In the genomic region with DNA sequence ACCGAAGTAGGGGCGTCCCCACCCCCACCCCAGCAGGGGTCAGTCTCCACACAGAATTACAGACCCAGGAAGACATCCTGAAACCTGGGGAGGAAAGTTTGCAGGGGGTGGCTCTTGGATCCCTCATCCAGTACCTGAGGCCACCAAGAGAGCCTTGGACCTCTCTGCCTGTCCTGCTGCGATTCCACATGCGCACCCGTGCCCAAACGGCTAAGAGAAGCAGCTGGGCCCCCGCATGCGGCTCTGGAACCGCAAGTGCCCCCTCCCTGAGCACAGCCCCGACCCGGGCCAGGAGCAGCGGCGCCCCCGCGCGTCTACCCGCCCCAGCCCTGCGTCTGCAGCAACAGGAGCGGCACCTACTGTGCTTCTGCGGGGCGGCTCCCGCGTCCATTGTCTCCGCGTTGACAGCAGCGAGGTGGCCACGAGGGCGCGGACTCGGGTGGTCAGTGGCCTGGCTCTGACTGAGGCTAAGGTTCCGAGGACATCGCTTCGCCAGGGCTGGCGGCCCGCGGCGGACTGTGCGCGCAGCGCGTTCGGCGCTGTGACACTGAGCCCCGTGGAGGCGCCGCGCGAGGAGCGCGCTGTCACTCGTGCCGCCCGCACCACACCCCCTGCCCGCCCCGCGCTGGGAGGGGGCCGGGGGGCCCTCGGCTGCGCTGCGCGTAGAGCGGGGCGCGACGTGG, we compare ENCODE assay signal across 8 mouse cellular contexts. TPM values are rescaled to one million over a fixed set of nuclear protein-coding genes. Genes with fewer than 3 reads are reported as not detected.
DNase-seq lines count a peak whose midpoint lies in the region; ATAC-seq and TF ChIP-seq lines count a peak whose summit lies in the region.

No protein-coding gene starts in this region.

- H3K36me3 ChIP-seq in kidney, postnatal 0 days (ENCODE audit: insufficient read depth, low read length), result no peaks in the 10 kb centered on the region
- no peaks in the 10 kb centered on the region for H3K36me3 ChIP-seq in hindbrain, embryonic 11.5 days (ENCODE audit: control insufficient read depth, insufficient read depth, low read length)
- no peaks in the 10 kb centered on the region for H3K36me3 ChIP-seq in midbrain, postnatal 0 days (ENCODE audit: insufficient read depth, low read length)

- no peak overlapping the region for H3K9ac ChIP-seq in kidney, postnatal 0 days (ENCODE audit: low read depth, low read length)
- peak overlapping the region; percentile 63 for H3K9ac ChIP-seq in hindbrain, embryonic 11.5 days (ENCODE audit: low read depth, low read length)
- H3K9ac ChIP-seq in midbrain, postnatal 0 days (replicated peaks; ENCODE audit: low read length, poor library complexity, severe bottlenecking), result peak overlapping the region; percentile 77

- no peak for ATAC-seq in kidney, postnatal 0 days (replicated peaks; ENCODE audit: low FRiP score, low read depth)
- ATAC-seq in hindbrain, embryonic 11.5 days (ENCODE audit: low FRiP score), result no peak
- peak; percentile 32 for ATAC-seq in midbrain, postnatal 0 days (ENCODE audit: low FRiP score)

- peak overlapping the region; percentile 21; the same call in 1 of the 2 replicates for H3K4me3 ChIP-seq in kidney, postnatal 0 days (replicated peaks; ENCODE audit: low read depth, low read length)
- H3K4me3 ChIP-seq in cortical plate, adult 2 months (ENCODE audit: insufficient read depth, low read length), result peak overlapping the region; percentile 66
- peak overlapping the region; percentile 43 for H3K4me3 ChIP-seq in hindbrain, embryonic 11.5 days (ENCODE audit: low read depth, low read length)
- peak overlapping the region; percentile 55 for H3K4me3 ChIP-seq in midbrain, postnatal 0 days (ENCODE audit: low read depth, low read length)

- 0 out of 2 replicates have a peak, but pooled peaks cover 2% of the 10 kb centered on the region for H3K4me1 ChIP-seq in kidney, postnatal 0 days (replicated peaks; ENCODE audit: insufficient read depth, low read length)
- peaks cover 9% of the 10 kb centered on the region for H3K4me1 ChIP-seq in cortical plate, adult 2 months (ENCODE audit: control insufficient read depth, insufficient read depth, low read length)
- peaks cover 16% of the 10 kb centered on the region for H3K4me1 ChIP-seq in hindbrain, embryonic 11.5 days (replicated peaks; ENCODE audit: control insufficient read depth, insufficient read depth, low read length)
- peaks cover 19% of the 10 kb centered on the region for H3K4me1 ChIP-seq in midbrain, postnatal 0 days (ENCODE audit: insufficient read depth, low read length)

- H3K4me2 ChIP-seq in kidney, postnatal 0 days (ENCODE audit: low read length), result peak overlapping the region; percentile 48
- peak overlapping the region; percentile 96 for H3K4me2 ChIP-seq in hindbrain, embryonic 11.5 days (replicated peaks; ENCODE audit: low read depth, low read length)
- peak overlapping the region; percentile 88 for H3K4me2 ChIP-seq in midbrain, postnatal 0 days (ENCODE audit: low read depth, low read length, poor library complexity, severe bottlenecking)

- TF ChIP-seq POLR2A in cortical plate, adult 2 months (IDR thresholded peaks at IDR 0.05; ENCODE audit: extremely low read depth, insufficient read depth, low read length), result no peak

- peaks cover 36% of the 10 kb centered on the region for H3K27me3 ChIP-seq in kidney, postnatal 0 days (ENCODE audit: insufficient read depth, low read length)
- peaks cover 35% of the 10 kb centered on the region for H3K27me3 ChIP-seq in hindbrain, embryonic 11.5 days (ENCODE audit: control insufficient read depth, insufficient read depth, low read length)
- peaks cover 12% of the 10 kb centered on the region for H3K27me3 ChIP-seq in midbrain, postnatal 0 days (ENCODE audit: insufficient read depth, low read length)

- no peaks in the 10 kb centered on the region for H3K9me3 ChIP-seq in kidney, postnatal 0 days (replicated peaks; ENCODE audit: low read length)
- H3K9me3 ChIP-seq in hindbrain, embryonic 11.5 days (ENCODE audit: control insufficient read depth, low read length), result no peaks in the 10 kb centered on the region
- H3K9me3 ChIP-seq in midbrain, postnatal 0 days (ENCODE audit: low read length), result no peaks in the 10 kb centered on the region

- no peak for TF ChIP-seq CTCF in kidney, postnatal 0 days (IDR thresholded peaks at IDR 0.05; ENCODE audit: low read depth)
- TF ChIP-seq CTCF in cortical plate, adult 2 months (IDR thresholded peaks at IDR 0.05; ENCODE audit: extremely low read depth, insufficient read depth, low read length), result no peak
- TF ChIP-seq CTCF in midbrain, postnatal 0 days (IDR thresholded peaks at IDR 0.05), result no peak

- no peak overlapping the region for H3K27ac ChIP-seq in kidney, postnatal 0 days
- peak overlapping the region; percentile 28; the same call in 1 of the 2 replicates for H3K27ac ChIP-seq in cortical plate, adult 2 months (ENCODE audit: insufficient read depth, low read length)
- no peak overlapping the region for H3K27ac ChIP-seq in hindbrain, embryonic 11.5 days (ENCODE audit: low read depth, low read length)
- H3K27ac ChIP-seq in midbrain, postnatal 0 days (ENCODE audit: low read depth, low read length), result no peak overlapping the region

- DNase-seq in kidney, postnatal 0 days (ENCODE audit: low spot score), result no peak
- no peak for DNase-seq in kidney, adult 9 months
- DNase-seq in hindbrain, embryonic 11.5 days (ENCODE audit: low spot score), result no peak
- no peak for DNase-seq in midbrain, postnatal 0 days (ENCODE audit: low spot score)
- DNase-seq in urinary bladder, postnatal 4 days (ENCODE audit: low spot score in 2 of 2), result no peak
- DNase-seq in testis, postnatal 14 days (ENCODE audit: low spot score), result no peak
- no peak for DNase-seq in B cell, adult 2 months

- 4% methylated on average over 60 of the region's 65 CpGs for WGBS in kidney, postnatal 0 days
- WGBS in hindbrain, embryonic 11.5 days, result 2% methylated on average over 51 of the region's 65 CpGs
- WGBS in midbrain, postnatal 0 days, result 1% methylated on average over 64 of the region's 65 CpGs

RNA-seq across cellular contexts. Expression of gene Plch2, which starts 13.8 kb away (rescaled TPM):
- polyA plus RNA-seq in kidney, postnatal 0 days (2015; fragmentation: Nextera tagmentation; extraction: Ambion mirVana), result 2.1 and 2.3 TPM in 2 replicates
- polyA plus RNA-seq in cortical plate, adult 2 months (2012; rRNA removed), result 66.4 and 70.6 TPM in 2 replicates
- polyA plus RNA-seq in hindbrain, embryonic 11.5 days (2014; fragmentation: Nextera tagmentation; extraction: Ambion mirVana), result 1.5 and 2.1 TPM in 2 replicates
- total RNA-seq in midbrain, postnatal 0 days (2014; rRNA removed), result 49.8 and 51.1 TPM in 2 replicates
- polyA plus RNA-seq in midbrain, postnatal 0 days (2015; fragmentation: Nextera tagmentation; extraction: Ambion mirVana), result 21.1 and 21.7 TPM in 2 replicates

RNA-seq across cellular contexts. Expression of gene Pex10, which starts 24.1 kb away (rescaled TPM):
- polyA plus RNA-seq in kidney, postnatal 0 days (2015; fragmentation: Nextera tagmentation; extraction: Ambion mirVana), result 18.3 and 19.7 TPM in 2 replicates
- 17.8 and 19.5 TPM in 2 replicates for polyA plus RNA-seq in cortical plate, adult 2 months (2012; rRNA removed)
- 5.6 and 7.8 TPM in 2 replicates for polyA plus RNA-seq in hindbrain, embryonic 11.5 days (2014; fragmentation: Nextera tagmentation; extraction: Ambion mirVana)
- total RNA-seq in midbrain, postnatal 0 days (2014; rRNA removed), result 12.2 and 14.0 TPM in 2 replicates
- polyA plus RNA-seq in midbrain, postnatal 0 days (2015; fragmentation: Nextera tagmentation; extraction: Ambion mirVana), result 15.2 and 15.7 TPM in 2 replicates

RNA-seq across cellular contexts. Expression of gene Rer1, which starts 43.4 kb away (rescaled TPM):
- 194 and 205 TPM in 2 replicates for polyA plus RNA-seq in kidney, postnatal 0 days (2015; fragmentation: Nextera tagmentation; extraction: Ambion mirVana)
- polyA plus RNA-seq in cortical plate, adult 2 months (2012; rRNA removed), result 81.8 and 86.9 TPM in 2 replicates
- polyA plus RNA-seq in hindbrain, embryonic 11.5 days (2014; fragmentation: Nextera tagmentation; extraction: Ambion mirVana), result 156 and 166 TPM in 2 replicates
- total RNA-seq in midbrain, postnatal 0 days (2014; rRNA removed), result 91.4 and 104 TPM in 2 replicates
- 132 and 133 TPM in 2 replicates for polyA plus RNA-seq in midbrain, postnatal 0 days (2015; fragmentation: Nextera tagmentation; extraction: Ambion mirVana)

RNA-seq across cellular contexts. Expression of gene Morn1, which starts 43.6 kb away (rescaled TPM):
- polyA plus RNA-seq in kidney, postnatal 0 days (2015; fragmentation: Nextera tagmentation; extraction: Ambion mirVana), result 7.0 and 7.6 TPM in 2 replicates
- 12.4 and 16.0 TPM in 2 replicates for polyA plus RNA-seq in cortical plate, adult 2 months (2012; rRNA removed)
- 3.3 and 4.2 TPM in 2 replicates for polyA plus RNA-seq in hindbrain, embryonic 11.5 days (2014; fragmentation: Nextera tagmentation; extraction: Ambion mirVana)
- 3.3 and 8.5 TPM in 2 replicates for total RNA-seq in midbrain, postnatal 0 days (2014; rRNA removed)
- 8.6 and 8.9 TPM in 2 replicates for polyA plus RNA-seq in midbrain, postnatal 0 days (2015; fragmentation: Nextera tagmentation; extraction: Ambion mirVana)
